Mouse (Mus musculus) adipocyte (in vitro differentiated cells): ENCODE results near the gene Gm9044.
"Not testable (repeated sequence)": the region's sequence is repeated elsewhere in the genome, so short reads cannot be mapped to it uniquely, and the experiment has no call there.

Source experiments
- DNase-seq: peaks from one replicate; pipeline ENCODE4 v3.0.0-alpha.2; 2016; ENCODE audit warnings: low spot score

The Gm9044 gene

GRCm38 (mm10) chr10:118332308-118332707 lies at the start of gene Gm9044:
Gene Gm9044 (minus strand): TSS chr10:118332408.
- DNase-seq, result not testable (repeated sequence)

DNA sequence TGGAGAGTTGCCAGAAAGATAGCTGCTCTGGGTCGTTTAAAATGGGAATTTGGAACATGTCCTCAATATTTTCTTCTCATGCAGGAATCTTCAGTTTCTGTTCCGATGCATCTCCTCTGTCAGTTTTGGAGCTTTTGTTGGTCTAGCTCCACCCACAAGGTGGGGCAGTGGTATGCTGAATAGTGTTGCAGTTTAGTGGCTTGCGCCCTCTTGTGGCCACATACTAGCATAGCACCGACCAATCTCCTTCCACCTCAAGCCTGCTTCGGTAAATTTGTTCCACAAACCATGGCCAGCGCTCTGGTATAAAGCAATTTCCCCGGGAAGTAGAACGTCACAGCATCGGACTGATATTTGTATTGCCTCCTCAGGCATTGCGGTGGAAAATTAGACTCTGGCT lies 38.2 kb upstream of the Gm9044 start:
- peak; percentile 56 for DNase-seq

GRCm38 (mm10) chr10:118369518-118369917 lies 37.3 kb upstream of the Gm9044 start:
- DNase-seq, result no peak

DNA sequence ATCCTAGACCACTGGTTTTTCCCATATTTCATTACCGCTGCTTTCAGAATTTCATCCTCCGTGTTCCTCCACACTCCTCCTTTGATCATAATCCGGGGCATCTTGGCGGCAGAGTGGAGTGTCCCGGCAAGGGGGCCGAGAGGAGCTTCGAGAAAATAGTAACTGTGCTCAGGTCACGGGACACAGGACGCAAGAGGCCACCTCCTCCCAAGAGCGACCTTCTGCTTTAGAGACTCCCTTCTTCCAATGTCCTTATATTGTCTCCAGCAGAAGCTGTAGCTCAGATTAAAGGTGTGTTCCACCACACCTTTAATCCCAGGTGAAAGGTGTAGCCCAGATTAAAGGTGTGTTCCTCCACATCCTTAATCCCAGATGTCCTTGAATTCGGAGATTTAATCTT lies 21.8 kb upstream of the Gm9044 start, which contains the start of gene Gm9049:
Gene Gm9049 (minus strand): TSS at position 101 of the 400 bp plus-strand sequence.
- DNase-seq, result not testable (repeated sequence)

- not testable (repeated sequence) for DNase-seq
These were observed 16.4 kb upstream of the Gm9044 start, which contains the start of gene Gm9048 for GRCm38 (mm10) chr10:118348579-118348978. Gene Gm9048 (minus strand): TSS chr10:118348679.

DNA sequence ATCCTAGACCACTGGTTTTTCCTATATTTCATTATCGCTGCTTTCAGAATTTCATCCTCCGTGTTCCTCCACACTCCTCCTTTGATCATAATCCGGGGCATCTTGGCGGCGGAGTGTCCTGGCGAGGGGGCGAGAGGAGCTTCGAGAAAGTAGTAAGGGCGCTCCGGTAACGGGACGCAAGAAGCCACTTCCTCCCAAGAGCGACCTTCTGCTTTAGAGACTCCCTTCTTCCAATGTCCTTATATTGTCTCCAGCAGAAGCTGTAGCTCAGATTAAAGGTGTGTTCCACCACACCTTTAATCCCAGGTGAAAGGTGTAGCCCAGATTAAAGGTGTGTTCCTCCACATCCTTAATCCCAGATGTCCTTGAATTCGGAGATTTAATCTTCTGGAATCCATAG lies 10.9 kb upstream of the Gm9044 start, which contains the start of gene Gm9046:
Gene Gm9046 (minus strand): TSS at position 101 of the 400 bp plus-strand sequence.
- not testable (repeated sequence) for DNase-seq

GRCm38 (mm10) chr10:118337731-118338130 lies 5.5 kb upstream of the Gm9044 start, which contains the start of gene Gm9045:
Gene Gm9045 (minus strand): TSS chr10:118337831.
- DNase-seq, result not testable (repeated sequence)

DNA sequence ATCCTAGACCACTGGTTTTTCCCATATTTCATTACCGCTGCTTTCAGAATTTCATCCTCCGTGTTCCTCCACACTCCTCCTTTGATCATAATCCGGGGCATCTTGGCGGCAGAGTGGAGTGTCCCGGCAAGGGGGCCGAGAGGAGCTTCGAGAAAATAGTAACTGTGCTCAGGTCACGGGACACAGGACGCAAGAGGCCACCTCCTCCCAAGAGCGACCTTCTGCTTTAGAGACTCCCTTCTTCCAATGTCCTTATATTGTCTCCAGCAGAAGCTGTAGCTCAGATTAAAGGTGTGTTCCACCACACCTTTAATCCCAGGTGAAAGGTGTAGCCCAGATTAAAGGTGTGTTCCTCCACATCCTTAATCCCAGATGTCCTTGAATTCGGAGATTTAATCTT lies 5.3 kb downstream of the Gm9044 start, which contains the start of gene Gm9040:
Gene Gm9040 (minus strand): TSS at position 101 of the 400 bp plus-strand sequence.
- not testable (repeated sequence) for DNase-seq

DNA sequence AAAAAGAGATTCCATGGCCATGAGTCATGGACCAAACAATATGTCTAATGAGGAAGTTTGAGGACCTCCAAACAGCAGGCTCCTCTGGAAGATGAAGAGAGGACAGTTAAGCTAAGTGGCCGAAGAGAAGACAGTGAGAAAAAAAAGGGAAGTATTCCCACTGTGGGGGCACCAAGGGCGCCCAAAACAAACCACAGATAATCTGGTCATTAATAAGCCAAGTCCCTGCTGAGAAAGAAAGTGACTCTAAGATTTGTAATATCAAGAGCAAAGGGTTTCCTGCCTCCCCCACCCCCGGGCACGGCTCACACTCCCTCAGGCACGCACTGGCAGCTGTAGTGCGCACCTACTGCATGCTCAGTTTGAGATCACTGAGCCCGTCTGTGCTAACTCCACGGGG lies 13.2 kb downstream of the Gm9044 start:
- no peak for DNase-seq

- DNase-seq, result not testable (repeated sequence)
These were observed 30.1 kb downstream of the Gm9044 start for GRCm38 (mm10) chr10:118302133-118302532.

GRCm38 (mm10) chr10:118294938-118295337 lies 37.3 kb downstream of the Gm9044 start, which contains the start of gene Iltifb:
Gene Iltifb (minus strand): TSS chr10:118295038.
- DNase-seq, result no peak

DNA sequence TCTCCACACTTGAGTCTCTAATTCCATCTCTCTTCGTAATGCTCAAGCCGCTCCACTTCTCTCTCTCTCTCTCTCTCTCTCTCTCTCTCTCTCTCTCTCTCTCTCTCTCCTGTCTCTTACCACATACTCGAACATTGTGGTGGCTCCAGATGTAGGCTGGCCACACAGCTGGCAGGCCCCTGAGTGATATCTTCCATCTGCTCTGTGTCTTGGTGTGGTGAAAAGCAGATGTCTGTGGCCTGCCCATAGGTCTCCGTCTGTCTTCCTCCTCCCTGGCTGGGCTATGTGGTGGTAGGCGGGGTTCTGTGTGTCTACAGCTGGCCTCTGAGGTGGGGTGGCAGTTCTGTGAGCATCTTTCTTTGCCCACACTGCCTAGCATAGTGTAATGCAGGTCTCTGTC lies 49.2 kb downstream of the Gm9044 start:
- not testable (repeated sequence) for DNase-seq

GRCm38 (mm10) chr10:118282565-118282964 lies 49.6 kb downstream of the Gm9044 start:
- DNase-seq, result not testable (repeated sequence)
